Mouse (Mus musculus) thymus, postnatal 0 days (tissue): ENCODE measurements around the gene Dpy19l2. TPM values are rescaled to one million over a fixed set of nuclear protein-coding genes. Genes with fewer than 3 reads are reported as not detected.
A peak's percentile ranks its signal among the peaks of the same experiment; 100 is the strongest.
"Not testable (repeated sequence)": the region's sequence is repeated elsewhere in the genome, so short reads cannot be mapped to it uniquely, and the experiment has no call there.

Experiments
- DNase-seq: peaks from one replicate; pipeline ENCODE4 v3.0.0-alpha.2; 2015; ENCODE audit warnings: low spot score
- polyA plus RNA-seq: library from polyadenylated mRNA; unstranded; fragments of >200 nt; fragmentation: Nextera tagmentation; extraction: Ambion mirVana; gene quantifications from 2 replicates; pipeline ENCODE4 v1.2.1, GENCODE M21; 2015

Dpy19l2 gene
- polyA plus RNA-seq: 0.04 and 0.05 TPM in 2 replicates

GRCm38 (mm10) chr9:24695700-24696404 is at the start of gene Dpy19l2:
Gene Dpy19l2, minus strand, starts transcription at chr9:24696293.
- no peak for DNase-seq

GRCm38 (mm10) chr9:24744958-24745357 is 48.9 kb upstream of the Dpy19l2 start:
- no peak for DNase-seq

GRCm38 (mm10) chr9:24701246-24701645 is 5.2 kb upstream of the Dpy19l2 start:
- DNase-seq: no peak

GRCm38 (mm10) chr9:24696405-24696778 is 299 bp upstream of the Dpy19l2 start:
- no peak for DNase-seq

- not testable (repeated sequence) for DNase-seq
Observed at GRCm38 (mm10) chr9:24637341-24637740, 58.8 kb downstream of the Dpy19l2 start.

GRCm38 (mm10) chr9:24624896-24625295 is 71.2 kb downstream of the Dpy19l2 start, which contains the start of gene Cypt4:
Gene Cypt4, plus strand, starts transcription at chr9:24625196.
- no peak for DNase-seq

GRCm38 (mm10) chr9:24538159-24538558 is 157.9 kb downstream of the Dpy19l2 start:
- DNase-seq: no peak

- DNase-seq: peak; percentile 40
Observed at GRCm38 (mm10) chr9:24516575-24517139, 179.4 kb downstream of the Dpy19l2 start.

GRCm38 (mm10) chr9:24514078-24514469 is 182.0 kb downstream of the Dpy19l2 start:
- DNase-seq: no peak

- no peak for DNase-seq
Observed at GRCm38 (mm10) chr9:24513290-24514077, 182.6 kb downstream of the Dpy19l2 start.

- DNase-seq: no peak
Observed at GRCm38 (mm10) chr9:24512121-24512539, 184.0 kb downstream of the Dpy19l2 start.

- DNase-seq: no peak
Observed at GRCm38 (mm10) chr9:24511371-24512120, 184.5 kb downstream of the Dpy19l2 start.

GRCm38 (mm10) chr9:24508880-24509279 is 187.2 kb downstream of the Dpy19l2 start:
- DNase-seq: no peak

Other genes with a start within 250 kb of the Dpy19l2 start
- gene Dpy19l1, start 193.2 kb downstream of the Dpy19l2 start, polyA plus RNA-seq: 5.2 and 8.0 TPM in 2 replicates
- gene Cypt4, start 71.1 kb downstream of the Dpy19l2 start, polyA plus RNA-seq: not detected in 2 replicates
- not detected in 2 replicates for gene Tbx20, start 78.0 kb upstream of the Dpy19l2 start, polyA plus RNA-seq